In the genomic region with DNA sequence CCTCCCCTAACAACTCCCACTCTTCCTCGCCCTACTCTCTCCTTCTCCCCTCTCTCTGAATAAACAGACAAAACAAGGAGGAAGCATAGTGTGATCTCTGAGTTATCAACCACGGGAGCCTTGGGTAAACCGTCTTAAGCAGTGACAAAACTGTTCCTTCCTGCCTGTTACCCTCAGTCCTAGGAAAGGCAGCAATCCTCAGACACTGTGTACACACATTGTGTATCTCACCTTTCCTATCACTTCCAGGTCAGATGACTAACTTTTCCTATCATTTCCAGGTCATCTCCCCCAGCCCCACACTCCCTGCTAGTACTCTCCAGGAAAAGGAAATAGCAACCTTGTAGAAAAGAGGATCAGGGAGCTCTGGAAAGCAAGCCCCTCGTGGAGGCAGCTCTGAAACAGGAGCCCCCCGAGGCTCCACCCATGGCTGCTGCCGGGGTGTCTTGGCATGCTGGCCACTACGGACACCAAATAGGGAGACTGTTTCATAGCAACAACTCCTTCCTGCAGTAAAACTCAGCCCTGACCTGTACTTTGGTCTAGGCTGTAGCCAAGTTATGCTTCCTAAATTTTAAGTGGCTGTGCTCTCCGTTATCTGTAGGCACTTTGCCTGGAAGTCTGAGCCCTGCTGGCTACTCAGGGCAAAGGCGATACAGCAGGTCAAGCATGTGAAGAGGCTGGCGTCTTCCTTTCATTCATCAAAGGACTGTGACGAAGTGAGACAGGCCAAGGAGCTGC, we compare ENCODE assay signal across 22 mouse cellular contexts. TPM values are rescaled to one million over a fixed set of nuclear protein-coding genes. Genes with fewer than 3 reads are reported as not detected.
DNase-seq lines count a peak whose midpoint lies in the region; ATAC-seq lines count a peak whose summit lies in the region.
"Had no signal": no experiment of that assay in that cellular context is flagged by ENCODE, and none has a peak within 500 bp of the region (broad histone marks: within the 10 kb centered on the region; RNA-seq: fewer than 3 reads in every experiment).

No protein-coding gene starts in this region.

- H3K4me3 ChIP-seq in liver, embryonic 12.5 days, result no peak overlapping the region
- peak overlapping the region; percentile 29 for H3K4me3 ChIP-seq in heart, embryonic 10.5 days
- no peak overlapping the region for H3K4me3 ChIP-seq in heart, embryonic 16.5 days (ENCODE audit: low read length)
- no peak overlapping the region for H3K4me3 ChIP-seq in forebrain, embryonic 11.5 days (ENCODE audit: low read depth, low read length)
- H3K4me3 ChIP-seq in intestine, embryonic 15.5 days (replicated peaks), result no peak overlapping the region
- H3K4me3 ChIP-seq: erythroblast, embryonic 14.5 days; forebrain, embryonic 15.5 days; gastrocnemius, adult 2 months; liver, embryonic 15.5 days; midbrain, embryonic 12.5 days; stomach, embryonic 15.5 days had no signal

- no peak overlapping the region for H3K4me2 ChIP-seq in liver, embryonic 12.5 days
- H3K4me2 ChIP-seq in heart, embryonic 16.5 days (ENCODE audit: low read depth, low read length), result peak overlapping the region; percentile 31
- H3K4me2 ChIP-seq in forebrain, embryonic 11.5 days (ENCODE audit: low read depth, low read length, severe bottlenecking), result no peak overlapping the region
- H3K4me2 ChIP-seq in intestine, embryonic 15.5 days (replicated peaks), result no peak overlapping the region
- H3K4me2 ChIP-seq: forebrain, embryonic 15.5 days; liver, embryonic 15.5 days; midbrain, embryonic 12.5 days; stomach, embryonic 15.5 days had no signal

- peaks cover 43% of the 10 kb centered on the region for H3K36me3 ChIP-seq in liver, embryonic 12.5 days
- H3K36me3 ChIP-seq in heart, embryonic 10.5 days, result peaks cover 30% of the 10 kb centered on the region
- H3K36me3 ChIP-seq in heart, embryonic 16.5 days (ENCODE audit: control insufficient read depth, insufficient read depth), result peaks cover 13% of the 10 kb centered on the region
- H3K36me3 ChIP-seq in forebrain, embryonic 11.5 days (ENCODE audit: control insufficient read depth, insufficient read depth, low read length), result no peaks in the 10 kb centered on the region
- 0 out of 2 replicates have a peak, but pooled peaks cover 3% of the 10 kb centered on the region for H3K36me3 ChIP-seq in intestine, embryonic 15.5 days
- H3K36me3 ChIP-seq: stomach, embryonic 15.5 days had no signal

- 0 out of 2 replicates have a peak overlapping the region, but pooled peaks have one; percentile 2 for H3K27ac ChIP-seq in liver, embryonic 12.5 days
- peak overlapping the region; percentile 23; the same call in 1 of the 2 replicates for H3K27ac ChIP-seq in heart, embryonic 10.5 days
- H3K27ac ChIP-seq in heart, embryonic 16.5 days (ENCODE audit: low read length), result peak overlapping the region; percentile 36; the same call in 1 of the 2 replicates
- H3K27ac ChIP-seq in forebrain, embryonic 11.5 days (ENCODE audit: low read depth, low read length), result no peak overlapping the region
- H3K27ac ChIP-seq in intestine, embryonic 15.5 days, result no peak overlapping the region
- H3K27ac ChIP-seq: forebrain, embryonic 15.5 days; gastrocnemius, adult 2 months; hindbrain, postnatal 0 days; midbrain, embryonic 12.5 days; stomach, embryonic 15.5 days had no signal

- no peak for DNase-seq in liver
- DNase-seq in heart, embryonic 10.5 days (ENCODE audit: low spot score), result no peak
- peak; percentile 29 for DNase-seq in yolk sac, embryonic 10.5 days (ENCODE audit: low spot score)
- no peak for DNase-seq in forebrain, embryonic 11.5 days (ENCODE audit: low spot score)
- DNase-seq: adrenal gland, adult 2 months; cerebellum, adult 11 months; cerebellum, postnatal 14 days; gastrocnemius, adult 2 months; kidney, adult 18-20 months; layer of hippocampus, postnatal 36 days; lung, postnatal 4 days; right cerebral cortex, postnatal 14 days; thymus, adult 2 months had no signal

- H3K9ac ChIP-seq in liver, embryonic 12.5 days, result no peak overlapping the region
- H3K9ac ChIP-seq in heart, embryonic 16.5 days (ENCODE audit: low read length), result peak overlapping the region; percentile 20; the same call in 1 of the 2 replicates
- no peak overlapping the region for H3K9ac ChIP-seq in forebrain, embryonic 11.5 days (ENCODE audit: low read length)
- no peak overlapping the region for H3K9ac ChIP-seq in intestine, embryonic 15.5 days
- H3K9ac ChIP-seq: forebrain, embryonic 15.5 days; liver, embryonic 15.5 days; midbrain, embryonic 12.5 days; stomach, embryonic 15.5 days had no signal

- ATAC-seq in liver, embryonic 12.5 days, result no peak; the same call in 1 of the 2 replicates
- no peak; the same call in 1 of the 2 replicates for ATAC-seq in heart, embryonic 16.5 days (replicated peaks; ENCODE audit: extremely low read depth, insufficient read depth, low FRiP score)
- ATAC-seq in forebrain, embryonic 11.5 days (replicated peaks; ENCODE audit: low FRiP score), result no peak
- ATAC-seq in intestine, embryonic 15.5 days, result no peak
- ATAC-seq: forebrain, embryonic 15.5 days; hindbrain, postnatal 0 days had no signal

- 54% methylated on average over 11 of the region's 11 CpGs for WGBS in liver, embryonic 12.5 days (ENCODE audit: insufficient replicate concordance)
- 30% methylated on average over 11 of the region's 11 CpGs for WGBS in heart, embryonic 10.5 days
- 29% methylated on average over 11 of the region's 11 CpGs for WGBS in heart, embryonic 16.5 days
- WGBS in forebrain, embryonic 11.5 days, result 74% methylated on average over 11 of the region's 11 CpGs
- WGBS in intestine, embryonic 15.5 days, result 53% methylated on average over 11 of the region's 11 CpGs

- H3K27me3 ChIP-seq in liver, embryonic 12.5 days (replicated peaks), result no peaks in the 10 kb centered on the region
- H3K27me3 ChIP-seq in heart, embryonic 10.5 days (ENCODE audit: insufficient read depth, poor library complexity, severe bottlenecking), result peaks cover 11% of the 10 kb centered on the region; the same call in 1 of the 2 replicates
- H3K27me3 ChIP-seq in heart, embryonic 16.5 days (ENCODE audit: control insufficient read depth, insufficient read depth, low read length), result no peaks in the 10 kb centered on the region
- no peaks in the 10 kb centered on the region for H3K27me3 ChIP-seq in forebrain, embryonic 11.5 days (ENCODE audit: control insufficient read depth, insufficient read depth, low read length)
- H3K27me3 ChIP-seq in intestine, embryonic 15.5 days (replicated peaks), result no peaks in the 10 kb centered on the region
- H3K27me3 ChIP-seq: forebrain, embryonic 15.5 days; liver, embryonic 15.5 days; midbrain, embryonic 12.5 days; stomach, embryonic 15.5 days had no signal

- H3K4me1 ChIP-seq in liver, embryonic 12.5 days, result no peaks in the 10 kb centered on the region
- H3K4me1 ChIP-seq in heart, embryonic 10.5 days, result peaks cover 18% of the 10 kb centered on the region
- peaks cover 11% of the 10 kb centered on the region for H3K4me1 ChIP-seq in heart, embryonic 16.5 days (ENCODE audit: control insufficient read depth, insufficient read depth, low read length)
- H3K4me1 ChIP-seq in forebrain, embryonic 11.5 days (replicated peaks; ENCODE audit: control insufficient read depth, insufficient read depth, low read length), result no peaks in the 10 kb centered on the region
- no peaks in the 10 kb centered on the region for H3K4me1 ChIP-seq in intestine, embryonic 15.5 days (replicated peaks)
- H3K4me1 ChIP-seq: forebrain, embryonic 15.5 days; liver, embryonic 15.5 days; midbrain, embryonic 12.5 days had no signal

- no peaks in the 10 kb centered on the region for H3K9me3 ChIP-seq in liver, embryonic 12.5 days (replicated peaks)
- no peaks in the 10 kb centered on the region for H3K9me3 ChIP-seq in heart, embryonic 10.5 days
- H3K9me3 ChIP-seq in heart, embryonic 16.5 days (replicated peaks; ENCODE audit: control insufficient read depth, low read length), result no peaks in the 10 kb centered on the region
- H3K9me3 ChIP-seq in forebrain, embryonic 11.5 days (ENCODE audit: control insufficient read depth, low read length), result no peaks in the 10 kb centered on the region
- H3K9me3 ChIP-seq in intestine, embryonic 15.5 days, result no peaks in the 10 kb centered on the region
- H3K9me3 ChIP-seq: forebrain, embryonic 15.5 days; liver, embryonic 15.5 days; midbrain, embryonic 12.5 days; stomach, embryonic 15.5 days had no signal

RNA-seq across cellular contexts. Expression of a gene that starts 20.0 kb away (rescaled TPM):
- 2.8 and 3.1 TPM in 2 replicates for polyA plus RNA-seq in liver, embryonic 12.5 days (2016; fragmentation: Nextera tagmentation; extraction: Ambion mirVana)
- 4.4 and 5.9 TPM in 2 replicates for polyA plus RNA-seq in heart, embryonic 10.5 days (2016; fragmentation: Nextera tagmentation; extraction: Ambion mirVana)
- polyA plus RNA-seq in heart, embryonic 16.5 days (2015; fragmentation: Nextera tagmentation; extraction: Ambion mirVana), result 4.2 and 4.6 TPM in 2 replicates
- polyA plus RNA-seq in forebrain, embryonic 11.5 days (2014; fragmentation: Nextera tagmentation; extraction: Ambion mirVana), result 3.4 and 3.7 TPM in 2 replicates
- polyA plus RNA-seq in intestine, embryonic 15.5 days (2015; fragmentation: Nextera tagmentation; extraction: Ambion mirVana), result 4.1 and 4.5 TPM in 2 replicates

RNA-seq across cellular contexts. Expression of a gene that starts 34.0 kb away (rescaled TPM):
- polyA plus RNA-seq in liver, embryonic 12.5 days (2016; fragmentation: Nextera tagmentation; extraction: Ambion mirVana), result 17.3 and 18.3 TPM in 2 replicates
- 21.3 and 37.0 TPM in 2 replicates for polyA plus RNA-seq in heart, embryonic 10.5 days (2016; fragmentation: Nextera tagmentation; extraction: Ambion mirVana)
- 19.7 and 20.8 TPM in 2 replicates for polyA plus RNA-seq in heart, embryonic 16.5 days (2015; fragmentation: Nextera tagmentation; extraction: Ambion mirVana)
- 64.1 and 71.5 TPM in 2 replicates for polyA plus RNA-seq in forebrain, embryonic 11.5 days (2014; fragmentation: Nextera tagmentation; extraction: Ambion mirVana)
- polyA plus RNA-seq in intestine, embryonic 15.5 days (2015; fragmentation: Nextera tagmentation; extraction: Ambion mirVana), result 24.6 and 26.0 TPM in 2 replicates

Comparison
In these comparisons a context has a peak if more than half of its experiments do, and no peak if none do; other contexts are left out.
1. H3K27ac ChIP-seq: peak in liver, embryonic 12.5 days (single experiment), heart, embryonic 10.5 days (single experiment) and heart, embryonic 16.5 days (single experiment); none in forebrain, embryonic 11.5 days (single experiment) and intestine, embryonic 15.5 days (single experiment).